In the genomic region with DNA sequence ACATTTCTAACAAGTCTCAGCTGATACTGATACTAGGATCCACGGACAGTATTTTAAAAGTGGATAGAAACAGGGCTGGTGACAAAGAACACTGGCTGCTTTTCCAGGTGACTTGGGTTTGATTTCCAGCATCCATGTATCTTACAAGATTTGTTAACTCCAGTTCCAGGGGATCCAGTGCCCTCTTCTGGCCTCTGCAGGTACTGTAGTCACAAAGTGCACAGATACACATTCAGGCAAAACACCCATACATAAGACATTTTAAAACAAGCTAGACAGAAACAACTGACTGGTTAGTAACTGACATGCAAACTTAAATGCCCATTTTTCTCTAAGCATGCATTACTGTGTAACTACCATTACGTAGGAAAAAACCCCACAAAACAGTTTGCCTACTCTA, we compare ENCODE assay signal across 8 mouse cellular contexts. TPM values are rescaled to one million over a fixed set of nuclear protein-coding genes. Genes with fewer than 3 reads are reported as not detected.
DNase-seq lines count a peak whose midpoint lies in the region; ATAC-seq and TF ChIP-seq lines count a peak whose summit lies in the region.

No protein-coding gene starts in this region.

- H3K9ac ChIP-seq in kidney, embryonic 14.5 days (ENCODE audit: low read depth, low read length), result no peak overlapping the region
- peak overlapping the region; percentile 31; the same call in 1 of the 2 replicates for H3K9ac ChIP-seq in ES-E14 (ENCODE audit: insufficient read depth, low read depth, low read length, poor library complexity, severe bottlenecking)

- H3K4me3 ChIP-seq in kidney, embryonic 14.5 days (ENCODE audit: low read length), result no peak overlapping the region
- peak overlapping the region; percentile 7 to 89; a peak in 2 of 4 replicates for H3K4me3 ChIP-seq in ES-E14 (ENCODE audit: insufficient read depth in 1 of 2, low read depth in 1 of 2, low read length in 2 of 2, poor library complexity in 1 of 2, severe bottlenecking in 1 of 2)
- no peak overlapping the region for H3K4me3 ChIP-seq in brown adipose tissue, adult 24 weeks (ENCODE audit: insufficient read depth, low read depth, low read length)
- no peak overlapping the region for H3K4me3 ChIP-seq in kidney, adult 2 months (ENCODE audit: insufficient read depth, low read depth, low read length)

- TF ChIP-seq POLR2A in kidney, adult 2 months (IDR thresholded peaks at IDR 0.05; ENCODE audit: low read depth, low read length), result no peak

- no peak overlapping the region for H3K4me2 ChIP-seq in kidney, embryonic 14.5 days (replicated peaks; ENCODE audit: low read depth, low read length)

- H3K27me3 ChIP-seq in kidney, embryonic 14.5 days (ENCODE audit: control insufficient read depth, insufficient read depth, low read length), result no peaks in the 10 kb centered on the region
- no peaks in the 10 kb centered on the region for H3K27me3 ChIP-seq in kidney, adult 2 months (replicated peaks; ENCODE audit: control insufficient read depth, insufficient read depth, low read length)

- no peak overlapping the region for H3K27ac ChIP-seq in kidney, embryonic 14.5 days (ENCODE audit: low read depth, low read length)
- H3K27ac ChIP-seq in ES-E14 (ENCODE audit: insufficient read depth, low read depth, low read length, poor library complexity, severe bottlenecking), result no peak overlapping the region; the same call in 1 of the 2 replicates
- peak overlapping the region; percentile 61; the same call in 1 of the 2 replicates for H3K27ac ChIP-seq in brown adipose tissue, adult 24 weeks (replicated peaks; ENCODE audit: low read depth, low read length)
- 0 out of 2 replicates have a peak overlapping the region, but pooled peaks have one; percentile 70 for H3K27ac ChIP-seq in kidney, adult 2 months (ENCODE audit: insufficient read depth, low read depth, low read length)

- in situ Hi-C loops in ES-E14 (cut with MboI; ENCODE audit: low sequenced_read_pairs in 2 of 2, unreplicated experiment in 2 of 2), result no loop called here

- 91% methylated on average over 2 of the region's 2 CpGs for WGBS in kidney, embryonic 14.5 days
- WGBS in kidney, adult 2 months, result 96% methylated on average over 2 of the region's 2 CpGs

- H3K36me3 ChIP-seq in kidney, embryonic 14.5 days (ENCODE audit: control insufficient read depth, insufficient read depth, low read length), result peaks cover 19% of the 10 kb centered on the region
- H3K36me3 ChIP-seq in ES-E14 (ENCODE audit: control insufficient read depth, insufficient read depth, low read length, poor library complexity, severe bottlenecking), result peaks cover 10% of the 10 kb centered on the region
- H3K36me3 ChIP-seq in kidney, adult 2 months (ENCODE audit: control insufficient read depth, insufficient read depth, low read length), result peaks cover 2% of the 10 kb centered on the region; the same call in 1 of the 2 replicates

- TF ChIP-seq CTCF in kidney, adult 2 months (conservative IDR thresholded peaks at IDR 0.05; ENCODE audit: insufficient read depth, insufficient read length, low read depth, low read length), result peak; percentile 46

- no peak for ATAC-seq in kidney, embryonic 14.5 days (ENCODE audit: low FRiP score, low TSS enrichment)
- ATAC-seq in activated CD4-positive, CD25-positive, alpha-beta regulatory T cell, adult 4 months, result no peak

- DNase-seq in kidney, adult 11 months, result peak; percentile 49
- DNase-seq in ES-E14 (ENCODE audit: low read depth, low spot score), result peak; percentile 83
- peak; percentile 72 for DNase-seq in kidney, adult 2 months
- peak; percentile 36 for DNase-seq in mesoderm, embryonic 11.5 days (ENCODE audit: low read depth, low spot score)
- no peak for DNase-seq in urinary bladder, adult 2 months (ENCODE audit: low spot score)

- H3K4me1 ChIP-seq in kidney, embryonic 14.5 days (ENCODE audit: control insufficient read depth, insufficient read depth, low read length), result peaks cover 8% of the 10 kb centered on the region; the same call in 1 of the 2 replicates
- H3K4me1 ChIP-seq in ES-E14 (ENCODE audit: control insufficient read depth in 2 of 2, insufficient read depth in 2 of 2, low read length in 2 of 2, poor library complexity in 1 of 2), result 0 out of 4 replicates have a peak, but pooled peaks cover 0 to 2% of the 10 kb centered on the region in 2 experiments
- H3K4me1 ChIP-seq in brown adipose tissue, adult 24 weeks (ENCODE audit: control insufficient read depth, insufficient read depth, insufficient read length, low read length), result peaks cover 3% of the 10 kb centered on the region; the same call in 1 of the 2 replicates
- peaks cover 7% of the 10 kb centered on the region; the same call in 1 of the 2 replicates for H3K4me1 ChIP-seq in kidney, adult 2 months (ENCODE audit: control insufficient read depth, insufficient read depth, low read length)

- no peaks in the 10 kb centered on the region for H3K9me3 ChIP-seq in kidney, embryonic 14.5 days (ENCODE audit: control insufficient read depth, low read length)
- H3K9me3 ChIP-seq in ES-E14 (ENCODE audit: control insufficient read depth, insufficient read depth, low read depth, low read length), result no peaks in the 10 kb centered on the region

TF ChIP-seq in ES-E14, 5 proteins besides CTCF, POLR2A, EP300 and RAD21:
- 0 out of 2 replicates have a peak, but pooled peaks have one; percentile 6 for TF ChIP-seq ZC3H11A (IDR thresholded peaks at IDR 0.05; ENCODE audit: borderline replicate concordance, low read depth, low read length)
- no peak for TF ChIP-seq CHD2 (IDR thresholded peaks at IDR 0.05; ENCODE audit: low read depth, low read length)

RNA-seq across cellular contexts. Expression of gene Sec24c, which starts 1.1 kb away (rescaled TPM):
- 47.7 and 93.8 TPM in 2 replicates for polyA plus RNA-seq in kidney, embryonic 14.5 days (2014; fragmentation: Nextera tagmentation; extraction: Ambion mirVana)
- total RNA-seq in ES-E14 (2012; rRNA removed), result 104 TPM in 2 replicates
- 27.2 and 38.4 TPM in 2 replicates for polyA plus RNA-seq in brown adipose tissue, adult 24 weeks (2012; ENCODE audit: insufficient read depth, insufficient read length, missing spikeins)
- 133 and 153 TPM in 2 replicates for polyA plus RNA-seq in kidney, adult 2 months (2012; rRNA removed)
- polyA plus RNA-seq in activated CD4-positive, CD25-positive, alpha-beta regulatory T cell, adult 4 months (2017; shearing (Covaris generic)), result 10 to 100 TPM; 94.7 to 97.5 TPM
- 87.1 and 90.1 TPM in 2 replicates for polyA plus RNA-seq in urinary bladder, adult 2 months (2012; rRNA removed)

RNA-seq across cellular contexts. Expression of gene Synpo2l, which starts 4.8 kb away (rescaled TPM):
- polyA plus RNA-seq in kidney, embryonic 14.5 days (2014; fragmentation: Nextera tagmentation; extraction: Ambion mirVana), result 0.24 and 0.26 TPM in 2 replicates
- total RNA-seq in ES-E14 (2012; rRNA removed), result 0.85 and 1.1 TPM in 2 replicates
- 0.63 and 1.8 TPM in 2 replicates for polyA plus RNA-seq in brown adipose tissue, adult 24 weeks (2012; ENCODE audit: insufficient read depth, insufficient read length, missing spikeins)
- polyA plus RNA-seq in kidney, adult 2 months (2012; rRNA removed), result 0.87 and 1.8 TPM in 2 replicates
- not detected for polyA plus RNA-seq in activated CD4-positive, CD25-positive, alpha-beta regulatory T cell, adult 4 months (2017; shearing (Covaris generic))
- 0.10 and 0.25 TPM in 2 replicates for polyA plus RNA-seq in urinary bladder, adult 2 months (2012; rRNA removed)

RNA-seq across cellular contexts. Expression of gene Myoz1, which starts 16.6 kb away (rescaled TPM):
- 1.4 and 1.6 TPM in 2 replicates for polyA plus RNA-seq in kidney, embryonic 14.5 days (2014; fragmentation: Nextera tagmentation; extraction: Ambion mirVana)
- total RNA-seq in ES-E14 (2012; rRNA removed), result 0.16 TPM in 1 of 2 replicates, not detected in the other
- polyA plus RNA-seq in brown adipose tissue, adult 24 weeks (2012; ENCODE audit: insufficient read depth, insufficient read length, missing spikeins), result 27.3 and 47.5 TPM in 2 replicates
- polyA plus RNA-seq in kidney, adult 2 months (2012; rRNA removed), result 0.26 and 8.9 TPM in 2 replicates
- not detected for polyA plus RNA-seq in activated CD4-positive, CD25-positive, alpha-beta regulatory T cell, adult 4 months (2017; shearing (Covaris generic))
- 0.08 and 0.12 TPM in 2 replicates for polyA plus RNA-seq in urinary bladder, adult 2 months (2012; rRNA removed)

RNA-seq across cellular contexts. Expression of gene Fut11, which starts 21.8 kb away (rescaled TPM):
- polyA plus RNA-seq in kidney, embryonic 14.5 days (2014; fragmentation: Nextera tagmentation; extraction: Ambion mirVana), result 15.1 and 19.9 TPM in 2 replicates
- 5.0 and 6.1 TPM in 2 replicates for total RNA-seq in ES-E14 (2012; rRNA removed)
- 1.6 and 3.3 TPM in 2 replicates for polyA plus RNA-seq in brown adipose tissue, adult 24 weeks (2012; ENCODE audit: insufficient read depth, insufficient read length, missing spikeins)
- polyA plus RNA-seq in kidney, adult 2 months (2012; rRNA removed), result 7.9 and 11.2 TPM in 2 replicates
- polyA plus RNA-seq in activated CD4-positive, CD25-positive, alpha-beta regulatory T cell, adult 4 months (2017; shearing (Covaris generic)), result 1 to 10 TPM; 5.6 to 6.6 TPM
- polyA plus RNA-seq in urinary bladder, adult 2 months (2012; rRNA removed), result 17.1 and 17.2 TPM in 2 replicates

RNA-seq across cellular contexts. Expression of gene Chchd1, which starts 29.8 kb away (rescaled TPM):
- 218 and 327 TPM in 2 replicates for polyA plus RNA-seq in kidney, embryonic 14.5 days (2014; fragmentation: Nextera tagmentation; extraction: Ambion mirVana)
- 136 and 137 TPM in 2 replicates for total RNA-seq in ES-E14 (2012; rRNA removed)
- 233 and 294 TPM in 2 replicates for polyA plus RNA-seq in brown adipose tissue, adult 24 weeks (2012; ENCODE audit: insufficient read depth, insufficient read length, missing spikeins)
- 42.3 and 54.0 TPM in 2 replicates for polyA plus RNA-seq in kidney, adult 2 months (2012; rRNA removed)
- polyA plus RNA-seq in activated CD4-positive, CD25-positive, alpha-beta regulatory T cell, adult 4 months (2017; shearing (Covaris generic)), result 100 to 1,000 TPM; 152 to 154 TPM
- 90.7 and 97.2 TPM in 2 replicates for polyA plus RNA-seq in urinary bladder, adult 2 months (2012; rRNA removed)

Comparison
In these comparisons a context has a peak if more than half of its experiments do, and no peak if none do; other contexts are left out.
1. H3K27ac ChIP-seq: peak in brown adipose tissue, adult 24 weeks (single experiment) and kidney, adult 2 months (single experiment); none in kidney, embryonic 14.5 days (single experiment) and ES-E14 (single experiment).
2. H3K4me3 ChIP-seq: peak in ES-E14 (2 of 2); none in kidney, embryonic 14.5 days (single experiment), brown adipose tissue, adult 24 weeks (single experiment) and kidney, adult 2 months (single experiment).